Mouse (Mus musculus): Measurements from ENCODE around the gene Cdh13. TPM values are rescaled to one million over a fixed set of nuclear protein-coding genes. Genes with fewer than 3 reads are reported as not detected.

Gene Cdh13
- total RNA-seq, 2 experiments from 2014 or later: 68.9 to 69.9 TPM

DNA sequence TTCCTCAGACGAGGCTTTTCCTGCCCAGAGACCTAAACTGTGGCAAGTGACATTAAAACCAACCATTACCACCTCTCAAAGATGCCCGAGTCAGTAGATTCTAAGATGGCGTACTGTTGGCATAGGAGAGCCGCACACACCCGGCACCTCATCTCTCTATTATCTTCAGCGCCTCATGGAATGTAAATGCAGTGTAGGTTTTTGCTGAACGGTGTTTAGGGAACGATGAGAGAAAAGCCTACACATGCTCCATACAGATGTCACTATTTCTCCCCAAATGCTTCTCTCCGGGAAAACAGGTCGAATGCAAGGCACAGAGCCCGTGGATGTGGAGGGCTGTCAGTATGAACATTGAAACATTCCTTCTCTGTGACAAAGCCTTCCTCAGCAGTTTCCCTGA is 737.9 kb downstream of the Cdh13 start:
- DNase-seq (ENCODE audit: low spot score in 2 of 2): no peak

DNA sequence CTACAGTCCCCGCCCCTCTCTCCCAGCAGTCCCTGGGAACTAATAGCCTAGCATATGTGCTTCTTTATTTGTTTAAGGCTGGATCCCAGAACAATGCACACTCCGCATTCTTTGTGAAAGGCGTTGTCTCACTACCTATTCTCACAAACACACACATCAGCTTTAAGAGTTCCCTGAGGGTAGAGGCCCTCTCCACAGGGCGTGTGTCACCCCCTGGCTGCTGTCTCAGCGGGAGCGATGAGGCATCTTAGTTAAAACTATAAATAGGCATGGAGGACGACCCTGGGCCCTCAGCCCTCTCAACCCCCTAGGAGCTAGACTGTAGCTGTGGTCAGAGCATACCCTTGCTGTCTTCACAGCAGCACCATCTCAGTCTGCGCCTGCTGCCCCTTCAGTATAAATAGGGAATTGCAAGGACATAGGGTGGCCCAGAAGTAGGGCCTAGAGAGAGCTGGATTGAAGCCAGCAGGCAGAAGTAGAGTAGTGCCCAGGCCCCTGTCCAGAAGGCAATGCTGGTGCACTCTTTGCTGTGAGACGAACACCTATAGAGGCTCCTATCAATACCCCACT is 738.9 kb downstream of the Cdh13 start:
- no peak for DNase-seq (ENCODE audit: low spot score in 2 of 2)

DNA sequence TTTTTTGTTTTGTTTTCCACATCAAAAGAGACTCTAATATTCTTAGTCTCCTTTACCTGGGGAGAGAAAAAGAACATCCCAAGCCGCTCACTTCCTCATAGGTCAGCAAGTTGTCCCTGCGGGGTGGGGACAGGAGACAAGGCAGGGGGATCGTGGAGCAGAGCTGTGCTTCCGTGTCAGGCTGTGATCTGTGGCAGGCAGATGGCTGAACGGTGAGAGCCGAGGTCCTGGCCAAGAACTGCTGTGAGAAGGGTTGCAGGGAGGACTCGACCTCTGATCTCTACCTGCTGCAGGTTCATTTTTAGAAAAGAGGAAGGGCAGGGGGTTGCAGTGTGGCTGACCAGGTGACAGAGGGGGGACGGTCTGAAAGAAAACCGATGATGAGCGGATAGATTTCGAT is 749.9 kb downstream of the Cdh13 start:
- DNase-seq (ENCODE audit: low spot score in 2 of 2): no peak

DNA sequence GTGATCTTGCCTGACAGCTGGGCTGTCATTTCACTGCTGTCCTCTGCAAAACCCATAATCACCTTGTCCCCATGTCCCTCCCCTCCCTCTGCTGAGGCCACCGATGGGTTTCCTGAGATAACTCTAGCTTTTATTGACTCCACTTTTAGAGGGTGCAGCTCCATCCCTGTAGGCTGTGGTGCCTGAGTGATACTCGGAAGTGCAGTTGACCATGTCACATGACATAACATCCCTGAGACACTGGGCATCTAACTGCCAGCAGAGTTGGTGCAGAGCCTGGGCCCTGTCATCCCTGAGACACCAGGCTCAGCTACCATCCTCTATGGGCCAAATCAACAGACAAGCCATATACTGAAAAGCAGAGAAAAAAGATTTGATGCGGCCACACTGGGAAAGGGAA is 750.5 kb downstream of the Cdh13 start:
- no peak for DNase-seq (ENCODE audit: low spot score in 2 of 2)

DNA sequence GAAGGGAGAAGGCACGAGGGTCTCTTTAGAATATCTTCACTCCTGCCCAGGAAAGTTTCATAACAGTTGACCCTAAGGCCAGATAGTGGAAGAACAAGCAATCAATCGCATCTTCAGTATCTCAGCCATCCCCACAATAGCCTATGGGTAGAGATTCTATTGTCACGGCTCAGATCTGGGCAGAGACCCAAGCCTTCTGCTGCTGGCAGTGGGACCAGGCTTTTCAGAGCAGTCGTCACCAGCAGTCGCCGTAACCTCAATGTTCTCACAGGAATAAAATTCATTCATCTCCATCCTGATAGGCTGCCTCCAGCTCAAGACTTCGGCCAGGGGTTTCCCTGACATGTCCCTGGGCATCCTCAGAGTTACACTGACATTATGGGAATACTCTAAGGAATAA is 751.6 kb downstream of the Cdh13 start:
- peak; percentile 57 to 71 for DNase-seq (ENCODE audit: low spot score in 2 of 2)

DNA sequence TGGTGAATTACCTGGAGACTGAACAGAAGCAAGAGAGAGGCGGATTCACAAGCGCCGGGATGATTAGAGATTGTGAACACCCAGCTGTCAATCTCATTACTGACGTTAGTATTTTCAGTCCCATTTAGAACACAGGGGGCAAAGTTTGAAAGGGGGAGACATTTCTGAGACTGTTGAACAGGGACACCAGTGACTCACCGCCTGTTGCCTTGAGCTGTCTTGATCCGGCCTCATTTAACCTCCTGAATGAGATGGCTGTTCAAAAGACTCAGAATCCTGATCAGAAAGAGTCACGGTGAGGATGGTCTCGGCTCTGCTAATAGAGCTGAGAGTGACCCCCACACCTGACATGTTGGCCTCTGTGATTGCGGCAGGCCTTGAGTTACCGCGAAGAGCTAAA is 754.0 kb downstream of the Cdh13 start:
- no peak for DNase-seq (ENCODE audit: low spot score in 2 of 2)

DNA sequence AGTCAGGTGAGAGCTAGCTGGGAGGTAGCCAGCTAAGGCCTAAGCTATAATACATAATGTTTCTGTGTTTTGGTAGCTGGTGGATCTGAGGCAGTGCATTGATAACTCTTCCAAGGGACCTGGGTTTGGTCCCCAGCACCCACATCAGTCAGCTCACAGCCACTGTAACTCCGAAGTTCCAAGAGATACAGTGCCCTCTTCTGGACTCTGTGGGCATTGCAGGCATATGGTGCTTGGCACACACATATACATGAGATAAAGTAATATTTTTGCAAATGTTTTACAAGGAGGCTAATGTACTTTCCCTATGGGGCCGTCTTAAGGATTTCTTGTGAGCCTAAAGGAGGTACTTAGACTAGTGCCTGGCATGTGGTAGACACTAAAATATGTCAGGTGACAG is 755.8 kb downstream of the Cdh13 start:
- no peak for DNase-seq (ENCODE audit: low spot score in 2 of 2)

DNA sequence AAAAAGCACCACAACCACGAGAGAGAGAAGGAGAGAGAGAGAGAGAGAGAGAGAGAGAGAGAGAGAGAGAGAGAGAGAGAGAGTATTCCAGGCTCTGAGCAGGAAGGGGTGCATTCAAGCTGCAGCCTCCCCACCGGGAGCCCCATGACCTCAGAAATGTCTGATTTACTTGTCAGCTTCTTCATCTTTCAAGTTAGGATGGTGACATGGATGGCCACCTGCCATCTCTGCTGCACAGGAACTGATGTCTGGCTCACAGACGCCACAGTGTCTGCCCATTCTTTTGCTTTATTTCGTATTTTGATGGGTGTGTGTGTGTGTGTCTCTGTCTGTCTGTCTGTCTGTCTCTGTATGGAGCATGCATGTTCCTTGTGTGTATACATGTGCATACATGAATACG is 774.3 kb downstream of the Cdh13 start:
- no peak for DNase-seq (ENCODE audit: low spot score in 2 of 2)

DNA sequence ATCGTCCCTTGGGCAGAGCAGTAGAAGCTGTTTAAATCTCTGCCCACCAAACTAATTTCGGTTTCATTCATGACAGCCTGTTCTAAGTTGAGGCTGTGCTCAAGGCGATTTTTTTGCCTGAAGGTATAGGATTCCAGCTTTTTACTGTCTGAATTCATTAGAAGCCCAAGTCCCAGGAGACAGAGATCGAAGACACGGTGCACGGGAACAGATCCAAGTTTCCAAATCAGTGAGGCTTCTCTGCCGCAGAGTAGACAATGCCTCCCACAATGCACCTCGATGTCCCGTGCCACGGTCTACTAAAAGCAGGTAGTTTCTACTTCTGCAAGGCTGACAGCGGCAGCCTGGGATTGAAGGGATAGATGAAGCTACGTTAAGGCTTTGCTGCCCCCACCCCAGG is 778.1 kb downstream of the Cdh13 start:
- no peak for DNase-seq (ENCODE audit: low spot score in 2 of 2)

DNA sequence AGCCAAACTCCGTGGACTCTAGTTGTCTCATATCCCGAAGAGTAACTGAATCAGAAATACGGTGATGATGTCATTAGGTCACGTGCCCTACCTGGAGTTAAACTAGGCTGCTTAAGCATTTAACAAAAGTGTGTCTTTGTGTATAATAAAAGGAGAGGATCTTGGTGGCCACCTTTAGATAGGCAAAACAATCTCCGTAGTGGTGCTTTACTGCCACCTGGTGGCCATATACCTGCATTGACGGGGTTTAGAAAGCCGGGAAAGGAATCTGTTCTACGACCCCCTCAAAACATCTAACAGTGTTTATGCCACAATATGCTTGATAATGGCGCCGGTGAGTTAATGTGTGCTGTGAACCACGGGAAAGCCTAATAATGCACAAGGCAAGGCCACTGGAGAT is 781.0 kb downstream of the Cdh13 start:
- peak; percentile 61 to 66 for DNase-seq (ENCODE audit: low spot score in 2 of 2)

DNA sequence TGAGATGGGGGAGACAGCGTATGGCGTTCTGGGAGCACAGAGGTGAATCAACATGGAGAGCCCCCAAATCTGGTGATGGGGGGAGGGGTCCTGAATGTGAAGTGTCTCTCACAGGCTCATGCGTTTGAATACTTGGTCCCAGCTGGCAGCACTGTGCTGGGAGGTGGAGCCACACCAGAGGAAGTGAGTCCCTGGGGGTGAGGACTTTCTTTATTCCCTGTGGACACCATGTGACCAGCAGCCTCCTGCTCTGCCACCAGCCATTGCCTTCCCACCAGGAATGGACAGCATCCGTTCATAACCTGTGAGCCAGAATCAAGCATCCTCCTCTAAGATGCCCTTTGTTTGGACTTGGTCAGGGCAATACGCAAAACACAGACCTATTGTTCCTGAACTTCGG is 788.8 kb downstream of the Cdh13 start:
- DNase-seq (ENCODE audit: low spot score in 2 of 2): no peak

DNA sequence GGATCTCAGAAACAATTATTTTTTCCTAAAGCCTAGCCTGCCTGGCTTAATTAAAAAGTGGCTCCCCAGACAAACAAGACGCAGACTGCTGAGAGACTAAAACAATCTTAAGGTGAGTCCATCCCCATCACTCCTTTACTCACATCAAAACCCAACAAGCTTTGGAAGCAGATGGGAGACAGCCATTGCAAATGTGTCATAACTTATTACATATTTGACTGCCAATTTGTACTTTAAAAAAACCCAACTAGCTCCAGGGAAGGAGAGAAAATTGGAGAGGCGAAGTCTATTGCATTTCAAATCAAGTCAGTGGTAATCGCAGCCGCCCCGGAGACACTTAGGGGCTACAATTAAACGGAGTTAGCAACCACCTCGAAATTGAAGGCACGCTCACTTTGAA is 801.5 kb downstream of the Cdh13 start:
- DNase-seq (ENCODE audit: low spot score in 2 of 2): no peak

DNA sequence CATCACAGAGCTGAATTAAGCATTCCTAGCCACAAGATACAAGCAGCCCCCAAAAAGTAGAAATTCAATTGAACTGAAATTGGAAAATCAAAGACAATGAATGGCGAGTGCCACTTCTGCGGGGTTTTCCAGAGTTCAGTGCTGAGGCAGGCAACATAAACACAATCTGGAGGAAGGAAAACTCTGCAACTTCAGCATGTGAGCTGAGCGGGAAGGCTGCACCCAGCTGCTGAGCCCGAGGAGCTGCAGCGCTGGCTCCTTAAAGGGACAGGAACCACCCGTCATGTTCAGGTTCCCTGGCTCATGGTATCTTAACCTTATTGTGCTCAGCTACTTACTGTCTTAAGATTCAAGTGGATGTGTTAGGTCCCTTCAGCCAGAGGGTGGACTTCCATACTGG is 814.7 kb downstream of the Cdh13 start:
- DNase-seq (ENCODE audit: low spot score in 2 of 2): no peak

DNA sequence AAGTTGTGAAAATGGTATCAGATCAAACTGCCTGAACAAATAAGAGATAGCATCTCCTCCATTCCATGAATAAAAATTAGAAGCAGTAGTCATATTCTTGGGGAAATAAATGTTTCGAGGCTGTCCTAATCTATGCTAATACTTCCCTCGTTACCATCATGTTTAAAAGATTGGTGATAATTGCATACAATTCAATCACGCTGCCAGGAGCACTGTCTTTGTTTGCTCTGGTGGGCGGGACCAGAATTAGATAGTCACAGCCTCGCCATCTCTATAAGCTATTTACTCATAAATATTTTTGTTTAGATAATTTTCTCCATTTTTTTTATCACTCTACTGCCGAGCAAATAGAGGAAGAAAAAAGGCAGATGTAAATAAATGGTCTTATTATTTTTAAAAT is 819.3 kb downstream of the Cdh13 start:
- DNase-seq (ENCODE audit: low spot score in 2 of 2): no peak

DNA sequence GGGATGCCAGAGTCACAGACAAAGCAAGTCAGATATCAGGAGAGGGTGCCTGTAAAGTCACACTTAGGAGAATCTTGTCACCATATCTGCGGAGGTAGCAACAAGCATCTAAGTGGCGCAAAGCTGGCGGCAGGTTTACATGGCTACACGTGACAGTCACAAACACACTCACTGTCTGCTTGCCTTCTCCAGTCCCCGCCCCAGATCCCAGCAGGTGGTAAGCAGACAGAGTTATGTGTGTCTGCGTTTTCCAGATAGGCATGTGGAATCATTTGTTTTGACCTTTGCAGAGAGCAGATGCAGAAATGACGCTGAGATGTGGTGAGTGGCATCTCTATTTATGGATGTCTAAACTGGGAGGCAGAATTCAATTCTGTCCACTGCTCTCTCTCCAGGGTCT is 826.1 kb downstream of the Cdh13 start:
- no peak for DNase-seq (ENCODE audit: low spot score in 2 of 2)

DNA sequence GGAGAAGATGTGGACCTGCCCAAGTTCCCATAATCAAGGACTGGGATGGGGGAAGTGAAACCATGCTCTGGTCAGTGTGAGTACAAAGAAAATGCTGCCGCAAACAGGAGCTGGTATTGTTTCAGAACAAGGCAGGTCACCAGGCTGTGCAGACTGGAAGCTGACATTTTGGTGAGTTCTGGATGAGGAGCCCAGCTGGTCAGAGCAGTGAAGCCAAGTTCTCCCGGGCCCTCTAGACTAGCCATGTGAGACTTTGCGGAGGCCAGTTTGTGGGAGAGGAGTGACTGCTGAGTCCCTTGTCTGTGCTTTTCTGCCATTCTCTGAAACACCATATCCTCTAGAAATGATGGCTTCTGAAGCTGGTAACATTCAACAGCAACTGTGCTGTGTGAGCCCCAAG is 829.3 kb downstream of the Cdh13 start:
- no peak for DNase-seq (ENCODE audit: low spot score in 2 of 2)

DNA sequence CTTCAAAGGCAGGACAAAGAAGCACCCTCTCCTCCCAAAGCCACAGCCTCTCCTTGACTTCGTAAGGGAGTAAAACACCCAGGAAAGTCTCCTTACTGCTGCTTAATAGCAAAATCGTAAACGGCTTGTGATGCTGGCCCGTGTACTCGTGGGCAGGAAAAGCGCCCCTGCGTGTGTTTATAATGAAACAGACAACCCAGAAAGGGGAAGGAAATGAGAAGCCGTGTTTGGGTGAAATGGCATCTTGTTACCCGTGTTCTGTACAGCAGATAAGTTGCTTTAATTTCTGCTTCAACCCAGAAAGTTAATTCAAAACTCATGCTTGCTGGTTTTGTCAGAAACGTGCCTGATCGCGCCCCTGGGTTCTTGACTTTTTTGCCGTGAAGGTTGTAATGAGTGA is 837.7 kb downstream of the Cdh13 start:
- DNase-seq (ENCODE audit: low spot score in 2 of 2): no peak

DNA sequence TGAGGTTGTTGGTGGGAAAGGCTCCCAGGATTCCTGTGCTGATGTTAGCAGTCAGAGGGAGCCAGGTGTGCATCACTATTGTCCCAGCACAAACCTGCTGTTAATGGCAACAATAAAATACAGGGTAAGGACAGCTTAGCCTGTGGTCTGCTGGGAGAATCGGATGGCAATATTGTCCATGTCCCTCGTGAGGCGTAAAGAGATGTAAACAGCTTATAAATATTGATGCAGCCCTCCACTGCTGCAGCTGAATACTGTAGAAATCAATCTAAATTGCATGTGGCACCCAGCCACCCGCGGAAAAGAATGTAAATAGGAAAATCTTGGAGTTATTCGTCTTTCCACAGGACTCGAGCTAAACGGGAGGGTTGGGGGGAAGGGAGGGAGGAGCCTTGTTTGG is 844.3 kb downstream of the Cdh13 start:
- no peak for DNase-seq (ENCODE audit: low spot score in 2 of 2)

DNA sequence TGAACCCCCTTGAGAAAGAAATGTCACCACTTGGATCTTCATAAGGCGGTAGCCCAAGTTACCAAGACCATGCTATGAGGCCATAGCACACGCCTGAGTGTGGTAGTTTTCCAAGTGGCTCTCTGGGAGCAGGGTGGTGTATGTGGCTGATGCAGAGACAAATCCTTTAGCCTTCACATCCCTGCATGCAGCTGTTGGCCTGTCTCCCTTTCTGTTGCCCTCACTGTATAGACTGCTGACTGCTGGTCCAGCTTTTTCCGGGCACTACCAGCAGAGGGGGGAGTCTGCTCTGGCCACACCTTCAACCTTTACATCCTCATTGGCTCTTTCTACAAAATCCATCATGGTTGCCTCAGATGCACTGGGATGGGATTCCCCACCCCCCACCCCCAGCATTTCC is 844.7 kb downstream of the Cdh13 start:
- no peak for DNase-seq (ENCODE audit: low spot score in 2 of 2)

DNA sequence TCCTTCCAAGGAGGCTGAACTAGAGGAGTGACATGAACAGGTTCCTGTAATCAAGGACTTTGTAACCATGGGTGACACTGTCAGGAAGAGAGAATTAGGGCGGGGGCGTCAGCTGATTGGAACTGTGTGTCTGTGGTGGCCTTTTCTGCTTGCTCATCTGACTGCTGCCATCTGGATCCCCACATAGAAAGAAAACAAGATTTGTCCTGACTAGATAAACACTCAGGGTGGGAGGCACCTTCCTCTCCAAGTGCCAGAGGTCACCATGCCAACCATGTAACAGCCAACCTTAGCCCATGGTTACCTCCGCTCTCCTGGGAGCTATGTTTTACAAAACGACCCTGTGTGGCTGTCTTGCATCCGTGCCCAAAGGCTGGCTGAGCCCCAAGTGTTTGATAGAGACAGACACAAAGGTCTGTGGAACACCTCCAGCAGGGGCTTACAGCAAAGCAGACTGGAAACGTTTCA is 873.0 kb downstream of the Cdh13 start:
- DNase-seq (ENCODE audit: low spot score in 2 of 2): no peak

DNA sequence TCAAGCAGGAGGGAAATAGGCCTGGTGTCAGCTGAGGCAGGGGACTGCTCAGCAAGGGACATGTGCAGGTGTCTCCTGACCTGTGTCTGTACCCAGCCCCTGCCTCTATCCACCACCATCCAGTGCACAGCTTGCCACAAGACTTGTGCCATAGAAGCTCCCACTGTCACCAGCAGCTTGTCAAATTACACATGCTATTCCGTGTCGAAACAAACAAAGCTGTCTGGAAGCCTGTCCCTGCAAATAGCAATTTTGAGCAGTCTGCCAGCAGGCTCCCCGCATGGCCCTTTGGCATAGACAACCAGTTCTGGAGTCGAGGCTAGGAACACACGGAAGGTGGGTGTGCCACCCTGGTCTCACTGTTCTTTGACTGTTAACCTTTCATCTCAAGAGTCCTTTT is 875.1 kb downstream of the Cdh13 start:
- peak in 1 of 2 experiments; percentile 17 for DNase-seq (ENCODE audit: low spot score in 2 of 2)

DNA sequence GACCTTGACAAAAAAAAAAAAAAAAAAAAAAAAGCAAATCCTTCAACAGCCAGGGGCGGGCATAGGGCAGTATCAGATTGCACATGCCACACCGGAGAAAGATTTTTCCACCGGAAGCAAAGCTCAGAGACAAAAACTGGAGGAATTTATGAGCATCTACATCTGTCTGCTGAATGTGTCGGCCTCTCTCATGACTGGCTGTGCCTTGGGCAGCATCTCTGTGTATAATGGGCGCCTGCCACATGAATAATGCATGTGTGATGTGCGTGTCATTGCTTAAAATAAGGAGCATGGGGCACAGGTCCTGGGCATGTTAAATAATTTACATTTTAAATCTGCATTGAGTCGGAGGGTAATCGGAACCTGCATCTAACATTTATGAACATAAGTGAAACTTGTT is 876.3 kb downstream of the Cdh13 start:
- no peak for DNase-seq (ENCODE audit: low spot score in 2 of 2)

DNA sequence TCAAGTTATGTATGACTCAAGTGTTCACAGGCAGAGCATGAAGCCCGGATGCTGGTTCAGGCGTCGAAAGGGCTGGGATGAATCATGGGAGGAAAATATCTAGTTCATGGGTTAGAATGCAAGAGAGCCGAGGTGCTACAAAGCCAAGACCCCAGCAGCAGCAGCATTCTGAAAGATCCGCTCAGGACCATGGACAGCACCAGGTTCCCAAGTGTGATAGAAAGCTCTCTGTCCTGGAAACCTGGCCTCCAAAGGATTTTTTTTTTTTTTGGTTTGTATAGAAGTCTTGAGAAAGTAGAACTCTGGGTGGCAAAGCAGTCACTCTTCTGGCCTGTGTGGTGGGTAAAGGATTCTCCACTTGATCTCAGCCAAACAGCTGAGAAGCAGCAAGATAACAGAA is 880.5 kb downstream of the Cdh13 start:
- DNase-seq (ENCODE audit: low spot score in 2 of 2): no peak

Data from left cerebral cortex, adult 18-20 months (tissue).